Mouse (Mus musculus): ENCODE results near the gene Itln1.

DNA sequence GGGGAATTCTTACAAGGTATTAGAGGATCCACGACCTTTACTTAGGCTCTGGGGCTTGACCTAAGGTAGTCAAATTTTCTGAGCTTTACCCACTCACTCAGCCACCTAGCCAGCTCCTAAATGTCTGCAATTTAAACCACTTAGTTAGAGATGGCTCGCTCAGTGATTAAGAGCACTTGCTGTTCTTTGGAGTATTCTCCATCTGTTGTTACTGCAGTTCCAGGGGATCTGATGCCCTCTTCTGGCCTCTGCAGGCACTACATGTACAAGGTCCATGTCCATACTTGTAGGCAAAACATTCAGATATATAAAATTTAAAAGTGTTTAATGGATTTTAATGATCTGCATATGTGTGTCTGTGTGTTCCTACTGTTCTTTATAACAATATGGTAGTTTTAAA, 56.1 kb downstream of the Itln1 start:
- TF ChIP-seq POLR2A (IDR thresholded peaks at IDR 0.05; ENCODE audit: insufficient read depth, low read depth, low read length): no peak
- TF ChIP-seq CTCF (IDR thresholded peaks at IDR 0.05; ENCODE audit: insufficient read depth, low read depth, low read length): no peak
